Mouse (Mus musculus) lung, postnatal 10 days (tissue): Measurements from ENCODE around the gene Atg101.
"Not testable (repeated sequence)": the region's sequence is repeated elsewhere in the genome, so short reads cannot be mapped to it uniquely, and the experiment has no call there.

ENCODE experiments used
- DNase-seq: peaks from one replicate; pipeline ENCODE4 v3.0.0; 2021

The Atg101 gene

DNA sequence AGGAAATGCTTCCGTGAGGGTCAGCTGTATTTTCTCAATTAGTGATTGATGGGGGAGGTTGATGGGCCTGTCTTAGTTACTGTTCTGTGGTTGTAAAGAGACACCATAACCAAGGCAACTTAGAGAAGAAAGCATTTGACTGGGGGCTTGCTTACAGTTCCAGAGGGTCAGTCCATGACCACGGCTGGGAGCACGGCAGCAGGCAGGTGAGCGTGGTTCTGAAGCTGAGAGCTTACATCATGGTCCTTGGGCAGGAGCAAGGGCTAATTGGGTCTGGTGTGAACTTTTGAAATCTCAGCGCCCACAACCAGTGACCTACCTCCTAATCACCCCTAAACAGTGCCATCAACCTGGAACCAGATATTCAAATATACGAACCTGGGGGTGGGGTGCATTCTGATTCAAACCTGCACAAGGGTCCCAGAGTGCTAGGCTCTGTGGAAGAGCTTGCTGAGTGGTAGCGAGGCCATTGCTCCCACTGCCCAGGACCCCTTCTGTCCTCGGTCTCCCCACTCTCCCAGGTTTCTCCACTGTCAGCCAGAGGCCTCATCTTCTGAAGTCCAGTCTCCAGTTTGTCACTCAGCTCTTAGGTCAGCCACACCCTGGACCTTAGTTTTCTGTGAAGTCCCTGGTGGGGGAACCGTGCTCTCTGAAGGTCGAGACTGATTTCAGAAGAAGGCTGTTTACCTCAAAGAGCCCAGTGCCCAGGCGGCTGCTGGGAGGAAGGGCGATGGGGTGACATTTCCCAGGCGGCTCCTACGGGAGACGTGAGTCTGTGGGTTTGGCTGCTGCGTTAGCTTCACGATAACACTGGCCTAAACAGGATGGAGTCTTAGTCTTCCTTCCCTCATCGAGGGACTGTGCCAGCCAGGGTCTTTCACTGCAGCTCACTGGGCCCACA is 33.1 kb downstream of the Atg101 start:
- DNase-seq = no peak

DNA sequence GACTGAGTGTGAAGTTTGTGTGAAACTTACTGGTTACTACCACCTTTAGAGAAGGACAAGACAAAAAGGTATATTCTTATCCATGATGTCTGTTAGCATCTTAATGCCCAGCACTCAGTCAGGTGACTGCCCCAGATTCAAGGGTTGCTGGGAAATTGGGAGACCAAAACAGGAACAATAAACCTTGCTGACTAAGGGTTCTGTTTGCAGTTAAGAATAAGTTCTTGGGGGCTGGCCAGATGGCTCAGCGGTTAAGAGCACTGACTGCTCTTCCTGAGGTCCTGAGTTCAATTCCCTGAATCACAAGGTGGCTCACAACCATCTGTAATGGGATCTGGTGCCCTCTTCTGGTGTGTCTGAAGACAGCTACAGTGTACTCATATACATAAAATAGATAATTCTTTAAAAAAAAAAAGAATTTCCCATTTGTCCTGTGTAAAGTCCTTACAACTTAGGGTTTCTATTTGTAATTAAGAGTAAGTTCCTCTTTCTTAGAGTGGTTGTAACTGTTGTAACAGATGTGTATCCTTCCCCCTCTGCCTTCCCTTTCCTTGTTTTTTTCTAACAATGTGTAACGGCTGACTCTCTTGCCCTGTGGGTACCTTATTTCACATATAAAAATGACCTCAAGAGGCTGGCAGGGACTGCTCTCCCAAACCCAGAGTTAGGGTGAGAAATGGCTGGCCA is 33.9 kb downstream of the Atg101 start:
- DNase-seq = no peak

DNA sequence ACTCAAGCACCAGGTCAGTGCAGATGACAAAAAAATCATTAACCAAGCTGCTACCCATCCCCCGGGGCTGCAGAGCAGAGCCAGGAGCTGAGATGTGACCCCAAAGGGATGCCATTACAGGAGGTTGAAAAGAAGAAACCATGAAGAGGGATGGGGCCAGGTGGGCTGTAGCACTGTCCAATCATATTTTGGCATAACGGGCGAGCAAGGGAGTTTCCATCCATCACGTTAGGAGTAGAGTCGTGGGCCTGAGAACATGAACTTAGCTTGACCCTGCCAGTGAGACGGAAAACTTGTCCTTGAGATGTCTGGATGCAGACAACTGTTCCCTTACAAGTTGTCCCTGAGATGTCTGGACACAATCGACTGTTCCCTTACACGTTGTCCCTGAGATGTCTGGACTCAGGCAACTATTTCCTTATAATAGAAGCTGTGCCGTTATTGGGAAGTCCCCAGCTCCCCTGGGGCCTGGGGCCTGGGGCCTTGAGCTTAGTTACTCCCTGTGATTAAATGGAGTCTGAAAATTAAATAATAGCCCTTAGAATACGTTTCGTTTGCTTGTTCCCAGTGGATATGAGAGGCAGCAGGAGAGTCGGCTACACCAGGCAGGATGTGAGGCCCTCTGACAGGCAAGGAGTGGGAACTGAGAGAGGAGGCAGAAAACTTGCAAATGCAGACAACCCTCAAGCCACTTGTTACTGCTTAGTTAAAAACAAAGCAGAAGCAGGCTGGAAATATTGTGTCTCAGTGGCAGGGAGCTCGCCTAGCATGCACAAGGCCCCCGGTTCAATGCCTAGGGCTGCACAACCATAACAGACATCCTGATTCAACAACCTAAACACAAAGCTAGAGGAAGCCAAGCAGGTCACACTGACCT is 35.1 kb downstream of the Atg101 start:
- DNase-seq = no peak

DNA sequence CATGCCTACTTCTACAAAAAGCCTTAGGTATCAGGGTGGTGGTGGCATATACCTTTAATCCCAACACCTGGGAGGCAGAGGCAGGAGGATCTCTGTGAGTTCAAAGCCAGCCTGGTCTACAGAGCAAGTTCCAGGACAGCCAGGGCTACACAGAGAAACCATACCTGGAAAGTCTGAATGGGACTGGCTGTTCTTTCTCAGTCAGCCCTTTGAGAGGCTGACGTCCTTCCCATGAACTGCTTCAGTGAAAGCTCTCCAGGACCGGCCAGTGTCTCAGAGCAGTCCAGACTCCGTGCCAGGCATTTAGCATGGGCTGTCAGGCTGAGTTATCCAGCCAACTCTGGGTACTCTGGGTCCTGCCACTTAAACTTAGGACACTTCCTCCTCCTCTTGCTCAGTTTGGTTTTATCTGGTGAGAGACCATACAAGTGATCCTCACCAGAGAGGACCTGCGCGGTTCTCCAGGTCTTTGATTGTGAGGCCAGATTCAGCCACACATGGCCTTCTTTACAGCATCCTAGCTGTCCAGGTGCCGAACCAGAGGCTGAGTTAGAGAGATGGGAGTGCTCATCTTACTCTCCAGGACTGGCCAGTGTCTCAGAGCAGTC is 36.0 kb downstream of the Atg101 start:
- DNase-seq = no peak

DNA sequence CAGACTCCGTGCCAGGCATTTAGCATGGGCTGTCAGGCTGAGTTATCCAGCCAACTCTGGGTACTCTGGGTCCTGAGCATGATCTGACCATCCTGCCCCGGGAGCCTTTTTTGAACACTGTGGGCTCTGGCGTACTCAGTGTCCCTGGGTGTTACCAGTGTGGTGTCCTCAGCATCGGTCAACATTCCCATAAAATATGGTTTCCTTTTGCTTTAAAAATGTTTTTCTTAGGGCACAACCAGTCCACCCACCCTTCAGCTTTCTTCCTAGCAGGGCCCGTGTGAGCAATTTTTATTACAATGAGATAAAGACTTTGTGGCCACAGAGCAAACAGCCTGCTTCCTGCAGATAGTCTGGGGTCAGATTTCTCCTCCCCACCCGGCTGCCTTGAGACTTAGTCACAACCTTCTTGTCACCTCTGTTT is 36.6 kb downstream of the Atg101 start:
- no peak for DNase-seq

DNA sequence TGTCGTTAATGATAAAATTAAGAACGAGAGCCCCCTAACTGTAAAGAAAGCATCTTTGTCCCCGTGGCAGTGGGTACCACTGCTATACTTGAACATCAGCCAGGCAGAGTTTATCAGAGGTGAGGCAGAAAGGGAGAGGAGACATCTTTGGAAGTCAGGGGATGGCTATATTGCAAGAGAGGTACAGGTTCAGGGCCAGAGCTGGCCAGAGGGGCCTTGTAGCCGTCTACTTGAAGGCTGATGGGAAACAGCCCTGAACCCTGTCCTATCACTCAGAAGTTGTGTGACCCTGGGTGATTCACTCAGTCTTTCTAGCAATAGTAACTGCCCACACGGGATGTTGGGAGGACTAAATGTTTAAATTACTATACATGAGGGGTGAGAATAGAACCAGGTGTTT is 37.1 kb downstream of the Atg101 start:
- no peak for DNase-seq

DNA sequence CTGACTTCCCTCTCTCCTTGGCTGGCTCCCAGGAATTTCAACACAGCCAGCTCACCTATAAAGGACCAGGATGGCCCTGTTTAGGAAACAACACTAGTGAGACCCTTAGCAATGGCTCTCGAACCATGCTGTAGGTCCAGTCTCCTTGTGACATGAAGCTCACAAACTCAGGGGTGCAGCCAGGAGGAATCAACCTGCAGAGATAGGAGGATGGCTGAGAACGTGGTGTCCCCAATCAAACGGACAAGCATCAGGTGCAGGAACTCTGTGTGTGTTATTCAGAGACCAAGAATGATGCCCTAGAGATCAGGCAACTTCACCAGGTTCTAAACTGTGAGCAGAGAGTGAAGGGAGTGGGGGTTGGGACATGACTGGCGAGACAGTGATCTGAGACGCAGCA is 38.0 kb downstream of the Atg101 start:
- DNase-seq = no peak

DNA sequence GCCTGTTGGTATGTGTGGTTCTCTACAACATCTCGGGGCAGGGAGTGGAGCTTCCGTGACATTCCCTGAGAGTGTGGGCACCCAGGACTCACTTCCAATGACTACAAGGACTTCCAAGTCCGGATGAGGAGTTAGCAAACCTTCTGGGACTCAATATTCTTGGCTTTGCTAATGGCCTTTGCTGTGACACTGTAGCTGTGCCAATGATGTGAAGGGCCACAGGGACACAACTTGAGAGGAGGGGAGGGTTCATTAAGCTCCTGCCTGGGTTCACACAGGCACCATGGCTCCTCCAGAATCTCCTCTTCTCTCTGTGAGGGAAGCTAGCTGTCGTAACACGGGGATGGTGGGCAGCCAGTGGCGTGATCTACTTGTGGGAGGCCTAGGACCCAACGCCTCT is 38.6 kb downstream of the Atg101 start:
- no peak for DNase-seq

DNA sequence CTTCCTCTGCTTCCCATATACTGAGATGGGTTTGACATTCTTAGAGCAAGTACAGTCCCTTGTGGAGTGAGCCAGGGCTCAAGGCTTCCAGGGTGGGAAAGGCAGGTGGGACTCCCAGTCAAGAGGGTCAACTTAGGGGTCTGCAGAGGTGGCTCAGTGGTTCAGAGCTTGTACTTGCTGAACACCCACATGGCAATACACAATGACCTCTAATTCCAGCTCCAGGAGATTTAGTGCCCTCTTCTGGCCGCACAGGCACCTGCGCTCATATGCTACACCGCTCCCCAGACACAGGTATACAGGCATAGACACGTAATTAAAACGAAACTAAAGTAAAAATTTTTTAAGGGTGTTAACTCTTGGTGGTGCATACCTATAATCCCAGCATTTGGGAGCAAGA is 39.4 kb downstream of the Atg101 start:
- DNase-seq = no peak

DNA sequence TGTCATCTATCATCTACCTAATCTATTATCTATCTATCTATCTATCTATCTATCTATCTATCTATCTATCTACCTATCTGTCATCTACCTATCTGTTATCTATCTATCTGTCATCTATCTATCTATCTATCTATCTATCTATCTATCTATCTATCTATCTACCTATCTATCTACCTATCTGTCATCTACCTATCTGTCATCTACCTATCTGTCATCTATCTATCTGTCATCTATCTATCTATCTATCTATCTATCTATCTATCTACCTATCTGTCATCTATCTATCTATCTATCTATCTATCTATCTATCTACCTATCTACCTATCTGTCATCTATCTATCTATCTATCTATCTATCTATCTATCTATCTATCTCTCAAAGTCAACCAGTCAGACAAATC is 40.3 kb downstream of the Atg101 start:
- not testable (repeated sequence) for DNase-seq

DNA sequence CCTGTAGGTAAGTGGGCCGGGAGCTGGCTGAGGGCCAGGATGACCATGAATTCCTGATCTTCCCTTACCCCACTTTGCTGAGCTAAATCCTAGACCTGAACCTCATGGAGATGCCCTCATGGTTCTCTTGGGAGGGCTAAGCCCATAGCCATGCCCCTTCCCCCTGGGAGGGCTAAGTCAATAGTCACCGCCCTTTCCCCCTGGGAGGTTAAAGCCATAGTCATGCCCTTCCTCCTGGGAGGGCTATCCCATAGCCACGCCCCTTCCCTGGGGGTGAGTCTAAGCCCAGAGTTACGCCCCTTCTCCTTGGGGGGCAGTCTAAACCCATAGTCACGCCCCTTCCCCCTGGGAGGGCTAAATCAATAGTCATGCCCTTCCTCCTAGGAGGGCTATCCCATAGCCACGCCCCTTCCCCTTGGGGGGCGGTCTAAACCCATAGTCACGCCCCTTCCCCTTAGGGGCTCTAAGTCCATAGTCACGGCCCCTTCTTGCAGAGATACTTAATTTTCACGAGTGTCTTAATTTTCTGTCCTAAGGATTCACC is 42.0 kb downstream of the Atg101 start:
- no peak for DNase-seq

DNA sequence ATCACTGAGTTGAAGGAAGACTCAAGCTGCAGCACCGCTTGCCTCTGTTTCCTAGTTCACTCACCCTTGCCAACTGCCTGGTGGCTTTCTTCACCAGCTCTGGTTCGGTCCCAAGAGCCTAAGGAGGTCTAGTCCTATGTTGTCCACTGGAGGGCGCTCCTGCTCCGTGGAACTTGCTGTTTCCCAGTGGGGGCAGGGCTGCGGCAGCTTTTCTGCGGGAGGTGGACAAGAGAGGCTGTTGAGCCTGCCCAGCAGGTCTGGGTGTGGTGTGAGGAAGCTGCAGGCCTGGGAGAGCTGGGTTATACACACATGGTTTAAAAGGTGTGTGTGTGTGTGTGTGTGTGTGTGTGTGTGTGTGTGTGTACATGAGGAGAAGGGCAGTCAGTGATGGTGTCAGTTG is 43.2 kb downstream of the Atg101 start:
- peak; percentile 94 for DNase-seq

DNA sequence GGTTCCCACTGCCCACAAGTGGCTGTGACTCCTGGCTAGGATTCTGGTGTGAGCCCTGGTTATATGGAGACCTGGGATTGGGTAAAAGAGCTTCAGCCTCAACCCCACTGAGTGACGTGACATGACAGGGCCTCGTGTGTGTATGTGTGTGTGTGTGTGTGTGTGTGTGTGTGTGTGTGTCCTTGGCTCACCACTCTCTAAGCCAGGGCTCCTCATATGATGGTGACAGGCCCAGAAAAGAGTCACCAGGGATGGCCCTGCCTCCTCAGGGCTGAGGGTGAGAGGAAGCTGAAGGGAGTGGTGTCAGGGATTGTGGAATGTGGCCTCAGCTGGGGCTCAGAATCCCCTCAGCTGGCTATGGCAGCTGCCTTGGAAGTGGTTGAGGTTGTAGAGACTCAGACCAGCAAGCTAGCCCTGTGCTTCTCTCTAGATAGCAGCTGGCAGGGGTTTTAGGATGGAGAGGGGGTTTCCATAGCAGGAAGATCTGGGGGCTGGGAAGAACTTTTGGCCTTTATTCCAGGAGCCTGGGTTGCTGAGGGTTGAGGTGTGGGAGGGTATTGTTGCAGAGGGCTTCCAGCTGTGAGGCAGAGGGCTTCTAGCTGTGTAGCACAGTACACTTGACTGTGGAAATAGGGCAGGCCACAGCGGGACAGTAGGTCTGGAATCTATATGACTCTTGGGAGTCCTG is 44.9 kb downstream of the Atg101 start:
- DNase-seq = no peak

DNA sequence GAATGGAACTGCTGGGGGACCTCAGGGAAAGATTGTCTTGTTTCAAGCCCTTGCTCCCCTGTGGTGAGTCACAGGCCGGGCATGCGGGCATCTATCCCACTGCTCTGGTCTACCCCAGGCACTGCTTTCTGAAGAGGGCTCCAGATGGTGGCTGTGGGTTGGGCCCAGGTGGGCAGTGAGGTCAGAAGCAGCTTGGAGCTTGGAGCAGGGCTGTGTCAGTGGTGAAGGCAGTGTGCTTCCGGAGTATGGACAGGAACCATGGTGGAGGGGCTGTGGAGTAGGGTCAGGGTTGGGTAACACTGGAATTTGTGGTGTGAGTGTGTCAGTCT is 45.5 kb downstream of the Atg101 start:
- DNase-seq = no peak

DNA sequence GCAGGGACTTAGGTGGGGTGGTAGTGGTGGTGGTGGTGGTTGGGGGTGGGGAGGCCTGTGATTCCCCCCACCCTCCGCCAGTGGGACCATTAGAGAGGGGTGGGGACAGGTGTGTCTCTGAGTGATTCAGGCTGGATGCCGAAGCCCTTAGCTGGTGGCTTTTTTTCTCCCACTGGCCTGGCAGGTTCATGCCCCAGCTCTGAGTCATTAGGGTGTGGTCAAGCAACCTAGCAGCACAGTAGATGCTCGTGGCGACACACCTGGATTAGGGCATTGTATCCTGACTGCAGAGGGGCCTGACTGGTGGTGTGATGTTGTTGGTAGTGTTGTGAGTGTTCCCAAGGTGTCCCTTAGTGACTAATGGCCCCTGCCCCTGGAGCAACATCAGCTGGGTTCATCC is 47.0 kb downstream of the Atg101 start:
- peak; percentile 47 for DNase-seq

DNA sequence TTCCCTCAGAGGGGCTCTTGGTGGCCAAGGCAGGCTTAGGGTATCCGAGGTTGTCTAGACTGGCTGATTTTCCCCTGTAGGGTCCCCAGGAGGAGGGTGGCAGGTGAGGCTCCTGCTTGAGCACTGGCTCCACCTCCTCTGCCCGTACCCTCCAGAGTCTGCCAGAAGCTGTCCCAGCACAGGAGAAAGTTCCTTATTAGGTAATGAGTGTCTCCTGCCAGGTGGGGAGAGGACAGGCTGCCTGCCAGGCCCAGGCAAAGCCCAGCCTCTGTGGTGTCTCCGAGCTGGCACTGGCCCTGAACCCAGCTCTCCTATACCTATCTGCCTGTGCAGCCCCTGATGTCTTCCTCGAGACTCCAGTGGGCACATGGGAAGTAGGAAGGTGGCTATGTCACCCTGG is 48.3 kb downstream of the Atg101 start:
- DNase-seq = no peak

DNA sequence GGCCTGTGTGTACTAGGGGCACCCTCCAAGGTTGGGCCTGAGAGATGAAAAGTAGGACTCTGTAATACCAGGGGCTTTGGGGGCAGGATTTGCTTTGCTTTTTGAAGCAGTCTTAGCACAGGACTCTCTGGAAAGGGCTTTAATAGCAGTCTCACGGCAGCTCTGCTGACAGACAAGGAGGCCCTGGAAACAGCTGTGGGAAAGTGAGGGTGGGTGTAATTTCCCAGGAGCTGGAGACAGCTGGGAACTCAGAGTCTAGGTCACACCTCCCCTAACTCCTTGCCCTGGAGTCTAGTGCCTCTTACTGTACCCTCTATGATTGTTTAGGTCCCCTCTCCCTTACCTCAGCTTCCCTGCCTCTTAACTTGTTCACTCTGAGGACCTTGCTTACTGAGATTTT is 49.1 kb downstream of the Atg101 start:
- DNase-seq = no peak

DNA sequence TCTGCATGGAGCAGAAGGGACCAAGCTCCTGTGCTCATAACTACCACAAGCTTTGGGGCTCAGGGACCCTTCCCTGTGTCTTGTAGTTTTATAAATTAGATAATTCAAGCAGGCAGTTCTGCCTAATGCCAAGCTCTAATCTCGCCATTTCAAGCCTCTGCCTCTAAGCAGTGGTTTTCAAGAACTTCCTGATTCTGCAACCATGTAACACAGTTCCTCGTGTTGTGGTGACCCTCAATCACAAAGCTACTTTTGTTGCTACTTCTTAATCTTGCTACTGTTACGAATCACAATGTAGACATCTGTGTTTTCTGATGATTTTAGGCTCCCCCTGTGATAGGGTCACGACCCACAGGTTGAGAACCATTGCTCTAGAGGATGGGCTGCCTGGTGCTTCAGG is 49.6 kb downstream of the Atg101 start:
- DNase-seq = no peak

DNA sequence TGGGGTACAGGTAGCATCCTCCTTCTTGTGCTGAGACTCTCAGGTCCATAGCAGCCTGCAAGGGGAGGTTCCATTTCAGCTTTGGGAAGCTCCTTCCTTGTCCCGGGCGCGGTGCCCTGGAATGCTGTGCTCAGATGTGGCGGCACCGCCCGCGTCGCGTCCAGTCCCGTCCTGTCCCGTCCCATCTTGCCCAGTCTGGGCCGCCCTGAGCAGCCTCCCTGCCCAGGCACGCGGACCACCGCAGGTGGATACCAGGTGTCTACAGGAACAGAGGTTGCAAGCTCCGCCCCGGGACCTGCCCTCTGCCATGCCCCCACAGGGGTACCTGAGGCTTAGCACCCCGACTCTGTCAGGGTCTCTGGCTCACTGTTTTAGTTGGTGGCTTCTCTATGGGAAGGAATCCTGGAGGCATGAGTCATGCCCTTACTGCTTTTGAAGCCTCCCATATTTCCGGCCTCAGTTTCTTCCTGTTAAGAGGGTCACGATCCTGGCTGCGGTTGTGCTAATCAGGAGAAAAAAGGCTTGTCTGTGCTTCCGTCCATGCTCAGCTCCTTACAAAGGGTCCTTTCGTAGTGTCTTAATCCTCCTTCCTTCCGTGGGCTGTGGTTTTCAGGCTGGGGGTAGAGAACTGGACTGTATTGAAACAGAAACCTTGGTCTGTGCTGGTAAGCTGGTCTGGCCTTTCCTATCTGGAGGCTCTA is 52.6 kb downstream of the Atg101 start:
- peak; percentile 45 for DNase-seq

DNA sequence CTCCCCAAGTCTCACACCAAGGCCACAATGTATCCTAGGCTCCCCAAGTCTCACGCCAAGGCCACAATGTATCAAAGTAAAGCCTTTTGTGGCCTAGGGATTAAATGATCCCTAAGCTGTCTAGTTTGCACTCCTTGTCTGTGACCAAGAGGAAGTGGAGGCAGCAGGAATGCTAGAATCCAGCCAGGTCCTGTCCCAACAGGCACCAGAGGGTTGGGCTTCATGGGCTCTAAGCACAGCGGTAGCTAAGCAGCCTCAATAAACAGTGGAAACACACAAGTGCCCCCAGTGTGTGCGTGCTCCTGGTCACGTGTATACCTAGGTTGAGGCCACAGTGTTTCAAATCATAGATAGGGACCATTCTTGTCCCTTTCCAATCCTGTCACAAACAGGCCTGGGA is 54.3 kb downstream of the Atg101 start:
- DNase-seq = peak; percentile 39

DNA sequence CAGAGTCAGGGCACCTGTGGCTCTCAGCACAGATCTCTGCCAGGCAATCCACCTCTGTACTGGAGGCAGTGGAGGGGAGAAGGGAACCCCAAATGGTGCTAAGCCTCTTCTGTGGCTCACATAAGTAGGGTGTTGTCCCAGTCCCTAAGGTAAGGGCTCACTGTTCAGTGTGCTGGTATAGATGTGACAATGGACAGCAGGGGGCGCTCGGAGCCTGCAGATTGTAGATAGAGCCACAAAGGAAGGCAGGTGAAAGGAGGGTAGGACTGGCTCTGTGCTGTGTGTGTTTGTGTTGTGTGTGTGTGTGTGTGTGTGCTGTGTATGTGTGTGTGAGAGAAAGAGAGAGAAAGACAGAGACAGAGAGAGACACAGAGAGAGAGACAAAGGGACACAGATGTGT is 55.5 kb downstream of the Atg101 start:
- peak; percentile 91 for DNase-seq
